Mouse (Mus musculus) heart, postnatal 0 days (tissue): ENCODE data around the gene Picalm. TPM values are rescaled to one million over a fixed set of nuclear protein-coding genes. Genes with fewer than 3 reads are reported as not detected.

ENCODE experiments used
- ATAC-seq: fragments of 200-750 bp; cut with Nextera tagmentation; 2 replicates; pipeline ENCODE4 v1.8.0; 2017; ENCODE audit warnings: low read depth, moderate number of reproducible peaks, moderate library complexity; ENCODE audit not compliant: insufficient read depth
- DNase-seq: peaks from one replicate; pipeline ENCODE4 v3.0.0-alpha.2; 2016; ENCODE audit warnings: low spot score
- H3K27ac ChIP-seq: fragments of 300-500 bp; sonication (generic); 2 replicates; pipeline ENCODE4 v1.5.1; 2014; ENCODE audit warnings: low read depth, mild to moderate bottlenecking
- H3K27me3 ChIP-seq: fragments of 300-500 bp; sonication (generic); 2 replicates; pipeline ENCODE4 v1.6.1; 2014; ENCODE audit warnings: low read length, mixed read lengths; ENCODE audit not compliant: control insufficient read depth, insufficient read depth
- H3K36me3 ChIP-seq: fragments of 300-500 bp; sonication (generic); replicated peaks from 2 replicates; pipeline ENCODE4 v1.6.1; 2014; ENCODE audit warnings: low read length, mixed read lengths; ENCODE audit not compliant: control insufficient read depth, insufficient read depth
- H3K4me1 ChIP-seq: fragments of 300-500 bp; sonication (generic); 2 replicates; pipeline ENCODE4 v1.6.1; 2014; ENCODE audit warnings: antibody characterized with exemption; ENCODE audit not compliant: control insufficient read depth, insufficient read depth
- H3K4me2 ChIP-seq: fragments of 300-500 bp; sonication (generic); 2 replicates; pipeline ENCODE4 v1.6.1; 2014; ENCODE audit warnings: low read depth, mild to moderate bottlenecking, low read length, moderate library complexity
- H3K4me3 ChIP-seq: fragments of 300-500 bp; sonication (generic); 2 replicates; pipeline ENCODE4 v1.5.1; 2014; ENCODE audit warnings: low read depth, low read length
- H3K9ac ChIP-seq: fragments of 300-500 bp; sonication (generic); replicated peaks from 2 replicates; pipeline ENCODE4 v1.6.1; 2014; ENCODE audit warnings: low read depth, low read length, mixed read lengths
- H3K9me3 ChIP-seq: fragments of 300-500 bp; sonication (generic); replicated peaks from 2 replicates; pipeline ENCODE4 v1.6.1; 2016; ENCODE audit warnings: low read length; ENCODE audit not compliant: control insufficient read depth
- CTCF ChIP-seq: IDR thresholded peaks from 2 replicates; pipeline ENCODE4 v1.5.1; 2016; ENCODE audit warnings: antibody characterized with exemption, control low read depth, low read depth
- EP300 ChIP-seq: IDR thresholded peaks from 2 replicates; pipeline ENCODE4 v1.6.1; 2016; ENCODE audit warnings: antibody characterized with exemption, low read depth
- WGBS: fragments of 180-500 bp; shearing (Covaris S2); extraction: QIAGEN DNeasy Blood & Tissue Kit; methylation state at CpG from one replicate; pipeline ENCODE4 v1.1.7; 2014; 5-methylcytosine and 5-hydroxymethylcytosine counted together
- polyA plus RNA-seq: library from polyadenylated mRNA; unstranded; fragments of >200 nt; fragmentation: Nextera tagmentation; extraction: Ambion mirVana; gene quantifications from 2 replicates; pipeline ENCODE4 v1.2.1, GENCODE M21; 2015
- total RNA-seq: library from RNA; depleted of rRNA; stranded (reverse); fragments of >200 nt; gene quantifications from 2 replicates; pipeline ENCODE4 v1.2.3, GENCODE M21; 2014; ENCODE audit warnings: low replicate concordance

The Picalm gene
- total and polyA plus RNA-seq, 2 experiments from 2014 or later, result 29.2 to 169 TPM

DNA sequence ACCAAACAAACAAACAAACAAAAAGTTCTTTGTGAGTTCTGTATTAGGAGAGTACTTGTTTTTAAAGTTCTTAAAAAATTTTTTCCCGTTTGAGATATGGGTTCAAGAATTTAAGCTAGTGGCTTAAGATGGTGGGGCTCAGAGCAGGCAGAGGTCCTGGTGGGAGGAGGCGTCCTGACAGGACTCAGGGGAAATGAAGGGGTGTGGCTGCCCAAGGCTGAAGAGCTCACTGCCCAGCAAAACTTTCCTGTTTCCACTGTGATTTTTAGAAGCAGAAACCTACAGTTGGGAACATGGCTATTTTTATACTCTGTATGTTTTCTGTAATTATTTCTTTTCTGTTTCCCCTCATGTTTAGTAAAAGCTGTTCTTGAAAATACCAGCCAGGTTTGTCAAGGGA, 38.3 kb upstream of the Picalm start:
- no peak for DNase-seq

DNA sequence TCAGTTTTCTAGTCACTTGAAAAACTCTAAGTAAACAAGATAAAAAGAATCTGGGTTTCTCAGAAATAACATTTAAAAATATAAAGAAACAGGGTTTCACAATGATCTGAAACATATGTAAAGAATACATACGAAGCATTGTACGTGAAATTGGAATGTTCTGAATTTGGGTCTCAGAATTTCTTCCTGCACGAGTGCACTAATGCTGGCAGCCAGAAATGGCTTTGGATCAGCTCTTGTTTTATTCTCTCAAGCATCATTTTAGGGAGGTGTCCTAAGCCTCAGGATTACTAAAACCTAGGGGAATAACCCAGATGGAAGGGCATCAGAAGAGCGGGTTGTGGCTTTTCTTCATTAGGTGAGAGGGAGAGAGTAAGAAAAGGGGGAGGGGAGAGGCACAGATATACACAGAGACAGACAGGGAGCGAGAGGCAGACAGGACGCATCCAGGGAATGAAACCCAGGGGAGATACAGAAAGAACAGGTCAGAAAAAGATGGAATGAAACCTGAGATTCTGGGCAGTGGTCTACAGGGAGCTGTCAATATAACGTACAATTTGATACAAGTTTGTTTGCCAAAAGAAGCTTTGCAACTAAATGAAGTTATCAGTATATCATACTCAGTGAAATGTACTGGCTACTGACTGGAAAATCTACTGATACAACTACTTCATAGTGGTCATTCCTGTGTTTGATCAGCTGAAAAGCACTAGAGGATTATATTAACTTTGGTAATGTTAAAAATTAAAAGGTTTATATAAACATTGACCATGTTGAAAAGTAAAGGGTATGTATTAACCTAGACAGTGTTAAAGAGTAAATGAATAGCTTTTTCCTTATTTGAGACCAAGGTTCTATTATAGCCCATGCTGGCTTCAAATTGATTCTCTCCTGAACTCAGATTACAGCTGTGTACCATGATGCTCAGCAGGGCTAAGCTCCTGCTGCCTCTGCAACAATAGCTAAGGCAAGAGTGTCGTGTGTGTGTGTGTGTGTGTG, 37.3 kb upstream of the Picalm start:
- TF ChIP-seq EP300 (no peak), CTCF (no peak)
- Histone ChIP-seq H3K9ac (no peak overlapping the region), H3K27ac (no peak overlapping the region), H3K4me1 (no peaks in the 10 kb centered on the region), H3K9me3 (no peaks in the 10 kb centered on the region), H3K27me3 (no peaks in the 10 kb centered on the region), H3K4me3 (no peak overlapping the region), H3K36me3 (no peaks in the 10 kb centered on the region), H3K4me2 (no peak overlapping the region)
- 81% methylated on average over 8 of the region's 8 CpGs for WGBS
- ATAC-seq (no peak), DNase-seq (no peak)

More for the DNA sequence above, 38.3 kb upstream of the Picalm start:
- Histone ChIP-seq H3K4me1 (no peaks in the 10 kb centered on the region), H3K4me3 (no peak overlapping the region), H3K27ac (no peak overlapping the region), H3K9ac (no peak overlapping the region), H3K36me3 (no peaks in the 10 kb centered on the region), H3K27me3 (no peaks in the 10 kb centered on the region), H3K4me2 (no peak overlapping the region), H3K9me3 (no peaks in the 10 kb centered on the region)
- ATAC-seq, result no peak
- 37% methylated on average over 2 of the region's 2 CpGs for WGBS
- TF ChIP-seq CTCF (no peak), EP300 (no peak)

DNA sequence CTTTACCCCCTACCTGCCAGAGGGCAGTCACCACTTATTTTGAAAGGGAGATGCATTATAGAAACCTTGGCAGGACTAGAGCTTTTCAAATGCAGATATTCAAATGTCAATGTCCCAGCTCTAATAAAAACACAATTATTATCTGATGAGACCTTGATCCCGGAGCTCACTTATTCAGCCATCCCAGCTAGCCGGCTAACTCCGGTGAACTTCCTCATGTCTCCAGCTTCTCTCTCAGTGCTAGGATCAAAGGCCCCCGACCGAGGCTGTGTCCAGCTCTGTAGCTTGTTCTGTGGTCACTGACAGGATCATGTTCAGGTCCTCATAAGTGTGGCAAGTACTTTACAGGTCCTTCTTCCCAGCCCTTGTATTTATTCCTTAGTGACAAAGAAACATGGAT, 34.9 kb upstream of the Picalm start:
- no peaks in the 10 kb centered on the region for H3K36me3 ChIP-seq
- no peak overlapping the region for H3K9ac ChIP-seq
- H3K27ac ChIP-seq, result no peak overlapping the region
- ATAC-seq, result no peak
- 90% methylated on average over 5 of the region's 5 CpGs for WGBS
- no peaks in the 10 kb centered on the region for H3K27me3 ChIP-seq
- H3K9me3 ChIP-seq, result no peaks in the 10 kb centered on the region
- no peak for TF ChIP-seq EP300
- no peak for TF ChIP-seq CTCF
- no peak overlapping the region for H3K4me2 ChIP-seq
- peaks cover 8% of the 10 kb centered on the region; the same call in 1 of the 2 replicates for H3K4me1 ChIP-seq
- no peak overlapping the region for H3K4me3 ChIP-seq
- DNase-seq, result no peak

DNA sequence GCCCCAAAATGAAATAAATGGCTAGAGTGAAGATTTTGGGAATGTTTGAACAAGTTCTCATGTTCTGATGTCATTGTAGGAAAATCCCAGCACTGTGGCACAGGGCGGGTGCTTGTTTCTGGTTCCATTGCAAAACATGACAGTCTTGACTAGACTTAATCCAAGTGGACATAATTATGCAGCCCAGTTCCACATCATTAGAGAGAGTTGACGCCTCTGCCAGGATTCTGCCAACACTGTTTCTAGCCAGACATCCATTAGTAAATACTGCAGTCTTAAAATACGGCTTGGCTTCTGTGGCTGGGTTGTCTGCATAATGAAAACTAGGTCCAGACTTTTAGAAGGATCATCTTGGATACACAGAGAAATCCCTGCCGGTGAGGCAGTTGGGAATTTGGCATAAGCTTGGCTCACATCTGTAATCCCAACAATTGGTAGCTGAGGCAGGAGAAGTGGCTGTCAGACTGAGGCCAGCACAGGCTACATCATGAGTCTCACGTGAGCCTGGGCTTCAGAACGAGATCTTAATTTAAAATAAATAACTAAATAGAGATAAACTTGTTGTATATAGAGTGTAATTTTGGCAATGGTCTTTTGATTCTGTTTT, 34.1 kb upstream of the Picalm start:
- peaks cover 8% of the 10 kb centered on the region; the same call in 1 of the 2 replicates for H3K4me1 ChIP-seq
- TF ChIP-seq CTCF (no peak), EP300 (no peak)
- H3K27me3 ChIP-seq, result no peaks in the 10 kb centered on the region
- H3K36me3 ChIP-seq, result no peaks in the 10 kb centered on the region
- H3K27ac ChIP-seq, result no peak overlapping the region
- DNase-seq (no peak), ATAC-seq (no peak)
- WGBS, result 67% methylated on average over 6 of the region's 6 CpGs
- no peak overlapping the region for H3K4me3 ChIP-seq
- H3K9me3 ChIP-seq, result no peaks in the 10 kb centered on the region
- H3K4me2 ChIP-seq, result no peak overlapping the region
- H3K9ac ChIP-seq, result no peak overlapping the region

DNA sequence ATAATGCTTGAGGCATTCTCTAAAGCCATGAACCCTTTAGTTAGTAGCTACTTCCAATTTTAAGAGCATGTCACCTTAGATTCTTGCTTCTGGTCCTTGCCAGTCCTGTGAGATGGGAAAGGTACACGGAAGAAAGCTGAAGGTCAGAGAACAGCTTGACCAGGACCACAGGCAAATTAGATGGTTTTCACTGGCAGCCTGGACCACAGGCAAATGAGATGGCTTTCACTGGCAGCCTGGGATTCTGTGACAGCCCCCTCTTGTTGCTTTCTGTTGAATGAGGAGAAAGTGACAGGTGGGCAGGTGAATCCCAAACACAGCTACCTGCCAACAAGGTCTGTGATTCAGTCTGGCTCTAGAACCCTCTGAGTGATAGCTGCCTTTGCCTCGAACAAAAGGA, 33.4 kb upstream of the Picalm start:
- H3K9me3 ChIP-seq, result no peaks in the 10 kb centered on the region
- H3K27ac ChIP-seq, result no peak overlapping the region
- no peaks in the 10 kb centered on the region for H3K27me3 ChIP-seq
- no peak overlapping the region for H3K4me3 ChIP-seq
- H3K36me3 ChIP-seq, result no peaks in the 10 kb centered on the region
- no peak for TF ChIP-seq CTCF
- no peak for TF ChIP-seq EP300
- H3K4me1 ChIP-seq, result peaks cover 8% of the 10 kb centered on the region; the same call in 1 of the 2 replicates
- H3K4me2 ChIP-seq, result no peak overlapping the region
- 59% methylated on average over 2 of the region's 2 CpGs for WGBS
- ATAC-seq, result no peak
- H3K9ac ChIP-seq, result no peak overlapping the region
- DNase-seq, result no peak
